Mouse (Mus musculus): ENCODE measurements around the gene Ascc1.

GRCm38 (mm10) chr10:60003847-60004246, 1.2 kb downstream of the Ascc1 start:
- TF ChIP-seq CTCF (IDR thresholded peaks at IDR 0.05; ENCODE audit: extremely low read depth, insufficient read depth, insufficient read length, insufficient replicate concordance) = no peak
- TF ChIP-seq POLR2A (IDR thresholded peaks at IDR 0.05; ENCODE audit: low read depth, low read length) = no peak

Measured in spleen, adult 2 months (tissue).